Mouse (Mus musculus) hindlimb bud, embryonic 11.5 days (tissue): ENCODE data around the gene Trim72.

Experiments used
- DNase-seq: peaks from one replicate; pipeline ENCODE4 v3.0.0-alpha.2; 2012; ENCODE audit warnings: low read depth, low spot score; ENCODE audit errors: extremely low spot score

Trim72 gene

DNA sequence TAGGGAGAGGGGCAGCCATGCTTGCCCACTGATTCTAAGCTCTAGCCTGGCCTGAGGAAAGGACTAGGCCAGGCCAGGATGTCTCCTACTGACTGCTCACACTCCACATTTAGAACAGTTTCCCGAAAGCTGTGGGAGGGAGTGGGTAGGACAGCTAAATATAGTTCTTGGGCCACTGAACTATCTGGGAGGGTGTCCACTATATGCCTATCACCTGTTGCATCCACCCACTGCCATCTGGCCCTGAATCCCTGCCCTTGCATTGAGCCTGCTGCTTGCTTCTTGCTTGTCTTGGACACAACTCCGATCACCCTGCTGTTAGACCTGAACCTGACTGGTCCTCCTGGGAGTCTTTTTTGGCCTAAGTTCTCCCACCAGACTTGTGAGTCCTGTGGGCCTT is at the start of gene Trim72:
TSS of gene Trim72 (plus strand) at position 262 of the 400 bp plus-strand sequence.
- no peak for DNase-seq

DNA sequence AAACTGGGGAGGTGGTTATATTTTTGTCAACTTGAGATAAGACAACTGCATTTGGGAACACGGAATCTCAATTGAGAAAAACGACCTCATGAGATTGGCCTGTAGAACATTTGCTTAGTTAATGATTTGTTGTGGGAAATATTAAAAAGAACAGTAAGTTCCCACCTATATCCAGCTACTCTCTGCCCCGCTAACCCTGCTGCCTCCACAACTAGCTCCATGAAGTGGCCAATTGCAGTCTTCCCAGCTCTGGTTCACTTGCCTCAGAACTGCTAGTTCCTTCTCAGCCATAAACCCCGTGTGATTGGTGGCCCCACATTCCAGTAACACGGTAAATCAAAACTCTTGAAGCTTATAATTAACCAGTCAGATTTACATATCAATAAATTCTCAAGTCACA is 44.4 kb upstream of the Trim72 start:
- DNase-seq, result no peak

DNA sequence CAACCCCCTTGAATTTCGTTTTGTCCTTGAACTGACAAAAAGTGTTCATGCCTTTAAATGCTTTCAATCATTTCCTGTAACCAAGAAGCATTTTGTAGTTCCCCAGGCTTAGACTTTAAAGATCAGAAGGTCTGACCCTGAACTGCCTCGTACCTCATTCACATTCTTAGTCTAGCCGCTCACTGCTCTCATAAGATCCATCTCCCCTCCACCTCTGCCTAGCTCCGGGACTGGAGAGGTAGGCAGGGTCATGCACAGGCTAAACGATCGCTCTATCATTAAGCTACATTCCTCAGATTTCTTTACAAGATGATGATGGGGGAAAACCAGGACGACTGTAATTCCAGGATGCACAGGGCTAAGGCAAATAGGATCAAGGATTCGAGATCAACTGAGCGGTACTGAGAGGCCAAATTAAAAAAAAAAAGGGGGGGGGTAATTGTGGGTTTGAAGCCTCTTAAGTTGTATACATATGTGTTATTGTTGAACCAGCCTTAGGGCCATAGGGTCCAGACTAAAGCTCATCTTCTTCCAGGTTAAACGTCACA is 37.3 kb upstream of the Trim72 start:
- DNase-seq, result no peak

DNA sequence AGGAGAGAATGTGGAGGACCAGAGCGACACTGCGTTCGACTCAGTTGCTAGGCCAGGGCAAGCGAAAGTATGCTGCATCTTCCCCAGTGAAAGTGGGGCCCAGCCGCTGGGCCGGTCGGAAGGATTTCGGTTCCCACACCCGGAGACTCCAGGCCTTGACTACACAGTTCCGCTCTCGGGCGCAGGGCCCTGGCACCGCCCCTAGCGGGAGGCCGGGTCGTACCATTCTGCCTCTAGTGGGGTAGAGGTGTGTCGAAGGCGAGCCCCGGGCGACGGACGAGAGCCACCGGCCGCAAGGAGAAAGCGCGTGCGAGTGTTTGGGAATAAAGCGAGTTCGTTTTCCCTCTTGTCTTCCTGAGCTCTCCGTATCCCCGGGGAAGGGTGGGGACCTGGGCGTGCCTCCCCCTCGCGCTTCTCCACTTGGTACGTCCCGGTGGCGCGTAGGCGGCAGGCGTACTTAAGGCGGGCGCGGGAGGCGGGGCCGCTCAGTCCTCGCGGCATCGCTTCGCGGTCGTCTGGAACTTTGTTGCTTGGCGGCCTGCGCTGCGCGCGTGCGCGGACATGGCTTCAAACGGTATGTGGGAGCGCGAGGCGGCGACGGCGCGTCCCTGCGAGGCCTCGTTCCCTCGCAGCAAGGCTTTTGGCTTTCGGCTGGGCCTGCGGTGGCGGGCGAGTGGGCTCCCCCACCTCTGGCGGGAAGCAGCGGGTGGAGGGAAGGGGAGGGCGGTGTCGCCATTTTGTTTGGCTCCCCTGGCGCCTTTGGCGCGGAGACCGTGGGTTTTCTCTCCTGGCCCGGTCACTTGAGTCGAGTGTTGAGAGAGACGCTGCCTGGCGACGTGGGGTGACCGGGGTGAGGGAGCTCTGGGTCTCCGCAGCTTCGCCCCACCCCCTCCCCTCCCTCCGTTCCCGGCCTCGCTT is 36.5 kb upstream of the Trim72 start, which contains the start of gene Fus:
TSS of gene Fus (plus strand) at position 454 of the 918 bp plus-strand sequence.
- peak; percentile 69 for DNase-seq

DNA sequence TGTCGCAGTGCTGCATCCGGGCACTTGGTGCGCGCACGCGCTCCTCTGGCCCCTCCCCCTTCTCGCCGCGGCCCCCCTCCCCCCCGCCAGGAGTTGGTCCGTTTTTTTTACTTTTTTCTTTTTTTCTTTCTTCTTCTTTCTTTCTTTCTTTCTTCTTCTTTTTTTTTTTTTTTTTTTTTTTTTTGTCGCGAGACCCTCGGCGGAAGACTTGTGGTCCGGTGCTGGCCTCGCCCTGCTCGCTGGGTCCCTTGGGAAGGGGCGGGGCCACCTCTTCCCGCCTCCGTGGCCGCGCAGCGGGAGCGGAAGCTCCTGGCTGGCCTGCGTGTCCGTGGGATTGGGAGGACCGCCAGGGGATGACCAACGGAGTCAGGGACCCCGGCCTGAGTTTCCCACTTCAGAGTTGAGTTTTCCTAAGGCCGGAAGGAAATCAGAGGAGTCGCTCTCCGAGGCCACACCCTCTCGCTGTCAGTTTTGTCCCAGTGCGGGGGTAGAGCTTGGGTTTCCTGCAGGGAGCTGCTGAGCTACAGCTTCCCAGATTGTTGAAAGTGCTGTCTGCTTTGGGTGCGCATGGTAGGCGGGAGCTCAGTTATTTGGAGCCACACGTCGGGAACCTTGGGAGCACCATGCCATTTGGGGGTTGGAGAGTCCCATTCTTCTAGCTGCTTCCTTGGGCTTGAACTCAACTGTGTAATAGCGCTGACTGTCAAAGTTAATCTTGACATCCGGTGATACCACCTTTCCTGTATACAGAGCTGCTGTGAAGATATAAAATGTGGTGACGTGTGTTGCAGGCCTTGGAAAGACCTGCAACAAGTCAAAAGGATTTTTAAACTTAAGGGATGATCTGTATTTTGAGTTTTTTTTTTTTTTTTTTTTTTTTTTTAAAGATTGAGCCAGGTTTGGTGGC is 35.6 kb upstream of the Trim72 start:
- DNase-seq, result no peak

DNA sequence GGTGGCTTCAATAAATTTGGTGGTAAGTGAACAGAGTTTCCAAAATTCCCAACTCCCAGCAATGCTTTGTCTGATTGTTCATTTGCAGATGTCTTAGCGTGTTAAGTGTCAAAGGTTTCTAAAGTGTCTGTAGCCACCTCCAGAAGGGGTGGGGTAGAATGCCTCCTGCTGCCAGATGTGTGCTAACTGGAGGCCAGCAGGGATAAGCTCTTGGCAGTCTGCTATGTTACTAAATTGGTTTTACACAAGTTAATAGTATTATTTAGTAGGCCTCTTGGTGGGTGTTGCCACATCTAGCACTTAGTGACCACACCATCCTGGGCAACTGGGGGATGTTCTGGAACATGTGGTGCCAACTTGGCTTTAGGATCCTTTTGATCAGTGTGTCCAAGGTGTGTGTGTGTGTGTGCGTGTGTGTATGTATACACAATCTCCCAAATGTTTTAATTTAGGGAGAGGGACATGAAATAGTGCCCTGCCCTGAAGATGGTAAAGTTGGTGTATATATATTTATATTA is 29.3 kb upstream of the Trim72 start:
- DNase-seq, result no peak

DNA sequence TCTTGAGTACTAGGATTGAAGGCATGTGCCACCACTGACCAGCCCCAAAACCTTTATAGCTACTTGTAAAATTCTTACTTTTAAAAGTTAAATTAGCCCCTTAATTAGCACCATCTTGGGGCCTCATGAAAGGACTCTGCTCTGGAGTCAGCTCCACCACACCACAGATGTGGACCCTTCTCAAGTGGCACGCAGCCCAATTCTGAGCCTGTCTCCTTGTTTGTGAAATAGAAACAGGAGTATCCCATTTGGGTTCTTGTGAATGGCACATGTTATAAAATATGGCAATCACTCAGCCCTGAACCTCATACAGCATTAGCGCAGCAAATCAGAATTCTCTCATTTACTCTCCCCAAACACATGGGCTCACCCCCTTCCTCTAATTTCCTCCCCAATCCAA is 24.9 kb upstream of the Trim72 start:
- no peak for DNase-seq

DNA sequence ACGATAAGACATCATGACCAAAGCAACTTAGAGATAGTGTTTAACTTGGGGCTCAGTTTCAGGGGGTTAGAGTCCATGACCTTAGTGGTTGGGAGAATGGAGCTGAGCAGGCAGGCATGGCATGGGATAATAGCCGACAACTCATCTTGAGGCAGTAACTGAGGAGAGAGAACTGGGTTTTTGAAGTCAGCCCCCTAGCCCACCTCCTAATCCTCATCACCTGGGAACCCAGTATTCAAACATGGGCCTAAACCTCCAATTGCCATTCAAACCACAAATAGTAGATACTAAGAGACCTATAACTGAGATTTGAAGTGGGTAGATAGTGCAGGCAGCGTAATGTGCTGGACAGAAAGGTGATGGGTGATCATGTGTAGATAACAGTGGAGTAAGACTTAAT is 23.1 kb upstream of the Trim72 start:
- DNase-seq, result no peak

DNA sequence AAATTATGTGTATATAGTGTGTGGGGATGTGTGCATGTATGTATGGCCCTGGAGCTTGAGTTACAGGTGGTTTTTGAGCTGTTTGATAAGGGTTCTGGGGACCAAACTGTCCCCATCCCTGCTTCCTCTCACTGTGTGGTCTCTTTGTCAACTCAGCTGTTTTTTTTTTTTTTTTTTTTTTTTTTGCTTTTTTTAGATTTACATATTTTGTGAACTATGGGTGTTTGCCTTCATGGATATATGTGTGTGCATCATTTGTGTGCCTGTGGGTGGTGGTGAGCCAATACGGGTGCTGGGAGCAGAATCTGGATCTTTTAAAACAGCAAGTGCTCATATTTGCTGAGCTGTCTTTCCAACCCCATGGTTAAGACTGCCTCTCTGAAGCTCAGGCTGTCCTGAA is 14.8 kb upstream of the Trim72 start:
- DNase-seq, result no peak

DNA sequence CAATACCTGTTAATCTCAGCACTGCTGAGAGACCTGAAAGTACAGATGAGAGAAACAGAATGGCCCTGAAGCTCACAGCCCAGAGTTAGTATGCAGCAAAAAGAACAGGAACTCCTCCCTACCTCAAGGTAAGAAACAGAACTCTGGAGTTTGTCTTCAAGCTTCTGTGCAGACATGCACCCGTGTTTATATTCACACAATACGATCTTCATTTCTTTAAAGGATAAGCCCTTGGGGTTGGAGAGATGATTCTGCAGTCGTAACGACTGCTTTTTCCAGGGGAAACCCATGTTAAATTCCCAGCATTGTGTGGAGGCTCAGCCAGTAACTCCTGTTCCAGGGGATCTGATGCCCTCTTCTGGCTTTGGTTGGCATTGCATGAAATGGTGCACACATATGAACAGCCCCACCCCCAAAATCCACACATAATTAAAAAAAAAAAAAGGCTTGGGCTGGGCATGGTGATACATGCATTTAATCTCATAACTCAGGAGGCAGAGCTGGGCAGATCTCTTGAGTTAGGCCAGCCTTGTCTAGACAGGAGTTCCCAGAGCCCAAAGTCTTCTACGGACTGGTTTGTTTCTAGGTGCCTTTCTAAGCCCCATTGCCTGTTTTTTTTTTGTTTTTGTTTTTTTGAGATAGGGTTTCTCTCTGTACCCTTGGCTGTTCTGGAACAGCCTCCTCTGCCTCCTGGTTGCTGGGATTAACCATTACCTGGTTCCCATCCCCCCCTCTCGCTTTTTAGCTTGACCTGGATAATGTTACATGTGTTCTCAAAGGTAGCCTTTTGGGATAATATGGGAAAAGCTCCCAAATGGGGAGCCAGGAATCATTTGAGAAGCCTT is 11.9 kb upstream of the Trim72 start:
- DNase-seq, result peak; percentile 71

DNA sequence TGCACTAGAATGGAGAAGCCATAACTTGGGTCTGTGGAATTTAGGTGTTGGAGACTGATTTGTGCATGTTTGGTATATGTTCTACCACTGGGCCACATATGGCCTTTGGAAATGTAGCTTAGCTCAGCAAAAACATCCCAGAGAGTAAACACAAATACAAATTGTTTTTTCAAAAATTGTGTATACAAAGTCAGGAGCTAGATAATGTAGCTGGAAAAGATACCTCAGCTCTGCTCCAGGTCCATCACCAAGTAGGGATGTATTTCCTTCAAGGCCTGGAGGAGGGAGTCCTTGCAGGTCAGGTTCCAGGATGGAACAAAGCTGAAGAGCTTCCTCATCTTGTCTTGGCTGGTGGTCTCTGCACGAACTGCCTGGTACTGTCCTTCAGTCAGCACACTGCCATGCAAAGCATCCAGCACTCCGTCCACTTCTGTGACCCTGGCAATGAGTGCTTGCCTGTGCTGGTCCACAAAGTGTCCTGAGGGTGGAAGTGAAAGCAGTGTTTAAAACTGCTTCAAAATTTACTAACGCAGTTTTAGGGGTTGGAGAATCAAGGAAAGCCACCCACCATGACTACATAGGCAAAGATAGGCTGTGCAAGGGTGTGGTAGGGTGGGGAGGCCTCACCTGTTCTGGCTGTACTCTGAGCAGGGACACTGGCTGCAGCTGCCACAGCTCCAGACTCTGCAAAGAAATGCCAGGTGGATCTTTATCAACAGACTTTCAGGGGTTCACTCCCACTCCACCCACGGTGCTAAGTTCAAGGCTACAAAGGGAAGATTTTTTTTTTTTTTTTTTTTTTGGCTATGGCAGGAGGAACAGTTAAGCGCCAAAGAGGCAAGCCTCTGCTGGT is 11.0 kb upstream of the Trim72 start:
- no peak for DNase-seq

DNA sequence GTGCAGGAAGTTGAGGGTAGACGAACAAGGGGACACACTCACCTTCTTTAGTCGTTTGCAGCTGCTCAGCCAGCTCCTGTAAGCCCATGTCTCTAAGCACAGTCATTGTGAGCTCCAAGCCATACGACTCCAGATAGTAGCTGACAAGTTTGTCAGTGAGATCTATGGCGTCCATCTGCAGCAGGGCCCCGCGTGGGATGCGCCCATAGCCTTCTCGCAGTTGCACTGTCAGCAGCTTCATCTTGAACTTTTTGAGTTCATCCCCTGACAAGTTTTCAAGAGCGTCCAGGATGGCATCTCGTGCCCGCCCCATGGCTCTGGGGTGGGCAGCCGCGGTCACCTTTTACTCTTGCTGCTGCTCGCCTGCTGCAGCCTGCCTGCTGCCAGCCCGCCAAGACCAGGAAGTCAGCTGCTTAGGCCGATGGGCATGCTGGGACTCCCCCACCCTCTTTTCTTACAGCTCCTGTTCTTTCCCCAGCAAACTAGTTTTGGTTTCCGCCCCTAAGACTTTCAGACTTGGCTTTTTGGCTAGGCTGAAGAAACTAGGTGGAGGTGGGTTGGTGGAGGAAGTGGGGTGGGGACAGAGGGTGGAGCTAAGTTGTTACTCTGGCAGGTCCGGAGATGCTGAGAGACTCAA is 10.3 kb upstream of the Trim72 start, which contains the start of gene Pycard:
TSS of gene Pycard (minus strand) at position 527 of the 637 bp plus-strand sequence.
- no peak for DNase-seq

DNA sequence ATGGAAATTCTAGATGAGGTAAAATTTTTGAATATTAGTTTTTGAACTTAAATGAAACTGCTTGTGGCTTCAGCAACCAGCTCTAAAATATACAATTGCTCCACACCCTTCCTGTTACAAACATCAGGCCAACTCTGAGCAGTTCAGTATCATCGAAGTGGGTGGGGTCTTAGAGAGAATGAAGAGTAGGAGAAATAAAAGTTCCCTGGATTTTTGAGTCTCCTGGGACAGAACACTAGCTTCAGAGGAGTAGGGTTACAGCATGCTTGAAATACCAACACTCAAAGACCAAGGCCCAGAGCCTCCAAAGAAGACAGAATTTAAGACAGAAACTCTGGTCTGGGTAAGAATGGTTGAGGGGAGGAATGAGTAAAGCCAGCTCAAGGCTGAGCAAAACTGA is 4.3 kb upstream of the Trim72 start:
- DNase-seq, result no peak

DNA sequence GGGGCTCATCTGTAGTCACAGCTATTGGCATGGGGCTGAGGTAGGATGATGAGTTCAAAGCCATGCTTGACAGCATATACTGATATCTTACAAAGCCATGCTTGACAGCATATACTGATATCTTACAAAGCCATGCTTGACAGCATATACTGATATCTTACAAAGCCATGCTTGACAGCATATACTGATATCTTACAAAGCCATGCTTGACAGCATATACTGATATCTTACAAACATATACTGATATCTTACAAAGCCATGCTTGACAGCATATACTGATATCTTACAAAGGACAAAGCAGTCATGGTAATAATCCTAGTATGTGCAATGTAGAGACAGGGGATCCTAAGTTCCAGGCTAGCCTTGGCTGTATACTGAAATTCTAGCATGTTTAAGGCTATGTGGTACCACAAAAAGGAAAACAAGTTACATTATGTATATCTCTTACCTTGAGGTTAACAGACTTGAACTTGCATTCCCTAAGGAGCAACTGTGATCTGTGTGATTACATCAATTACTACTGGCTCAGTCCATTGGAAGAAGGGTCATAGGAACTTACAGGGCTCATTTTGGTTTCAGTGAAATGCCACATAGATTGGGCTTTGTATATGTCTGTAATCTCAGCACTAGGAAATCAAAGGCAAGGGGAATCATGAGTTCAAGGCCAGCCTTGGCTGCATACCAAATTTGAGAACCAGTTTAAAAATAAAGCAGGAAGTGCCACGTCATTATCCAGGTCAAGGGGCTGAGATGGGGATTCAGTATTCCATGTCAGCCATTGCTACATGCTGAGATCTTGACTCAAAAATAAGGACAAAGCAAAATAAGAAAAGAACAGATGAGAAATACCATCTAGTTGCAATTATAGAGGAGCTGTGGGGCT is 3.4 kb upstream of the Trim72 start:
- DNase-seq, result no peak

DNA sequence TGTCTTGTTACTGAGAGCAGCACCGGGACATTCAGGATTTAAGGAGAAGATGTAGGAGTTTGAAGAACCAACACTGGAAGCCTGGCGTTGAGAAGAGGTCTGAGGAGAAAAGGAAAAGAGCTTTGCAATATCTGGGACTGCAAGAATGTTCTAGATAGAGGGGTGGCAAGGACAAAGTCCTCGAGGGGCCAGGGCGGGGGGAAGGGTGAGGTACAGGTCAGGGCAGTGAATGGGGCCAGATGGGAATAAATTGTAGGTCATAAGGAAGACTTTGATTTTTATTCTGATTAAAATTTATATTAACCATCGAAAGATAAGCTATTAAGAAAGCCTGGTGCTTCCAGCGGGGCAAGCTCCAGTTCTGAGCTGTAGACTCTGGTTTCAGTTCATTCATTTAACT is 651 bp upstream of the Trim72 start:
- no peak for DNase-seq

DNA sequence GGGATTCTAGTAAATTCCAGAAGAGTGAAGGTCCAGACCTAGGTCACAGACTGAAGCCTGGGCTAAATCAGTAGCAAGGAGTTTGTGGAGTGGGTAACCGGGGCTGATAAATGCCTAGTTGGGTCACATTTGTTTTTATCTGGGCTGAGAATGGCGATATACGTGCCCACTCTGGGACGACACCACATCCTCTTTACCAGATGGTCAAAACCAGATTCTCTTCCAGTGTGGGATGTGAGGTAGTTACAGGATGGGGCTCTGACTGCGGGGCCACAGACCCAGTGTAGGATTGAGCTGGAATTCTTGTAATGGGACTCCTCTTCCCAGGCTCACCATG is 369 bp downstream of the Trim72 start:
- no peak for DNase-seq

DNA sequence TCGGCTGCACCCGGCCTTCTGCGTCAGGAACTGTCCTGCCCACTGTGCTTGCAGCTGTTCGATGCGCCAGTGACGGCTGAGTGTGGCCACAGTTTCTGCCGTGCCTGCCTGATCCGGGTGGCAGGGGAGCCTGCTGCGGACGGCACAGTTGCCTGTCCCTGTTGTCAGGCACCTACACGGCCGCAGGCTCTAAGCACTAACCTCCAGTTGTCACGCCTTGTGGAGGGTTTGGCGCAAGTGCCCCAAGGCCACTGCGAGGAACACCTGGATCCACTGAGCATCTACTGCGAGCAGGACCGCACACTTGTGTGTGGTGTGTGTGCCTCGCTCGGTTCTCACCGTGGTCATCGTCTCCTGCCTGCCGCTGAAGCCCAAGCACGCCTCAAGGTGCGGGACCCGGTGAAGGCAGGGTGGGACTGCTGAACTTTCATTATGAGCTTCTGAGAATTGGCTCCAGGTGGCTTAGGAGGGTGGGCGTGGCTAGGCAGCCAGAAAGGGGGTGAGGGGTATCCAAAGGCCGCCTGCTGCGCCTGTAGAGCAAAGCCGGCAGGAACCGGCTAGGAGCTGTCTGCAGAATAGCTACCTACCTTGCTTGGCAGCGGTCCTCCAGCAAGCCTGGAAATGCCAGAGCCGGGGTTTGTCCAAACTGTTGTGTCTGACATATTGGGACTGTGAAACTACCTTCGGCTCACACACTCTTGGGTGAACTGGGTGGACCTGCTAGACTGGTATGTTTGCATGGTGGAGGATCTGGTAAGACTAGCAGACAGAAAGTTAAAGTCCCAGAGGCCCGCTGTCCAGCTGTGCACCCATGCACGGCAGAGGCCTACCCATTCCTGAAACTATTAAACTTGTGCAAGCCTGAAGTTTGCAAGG is 976 bp downstream of the Trim72 start:
- DNase-seq, result no peak
